Mouse (Mus musculus) intestine, postnatal 0 days (tissue): ENCODE measurements around the gene Gm12166. TPM values are rescaled to one million over a fixed set of nuclear protein-coding genes. Genes with fewer than 3 reads are reported as not detected.
"Not testable (repeated sequence)": the region's sequence is repeated elsewhere in the genome, so short reads cannot be mapped to it uniquely, and the experiment has no call there.

Experiments used
- ATAC-seq: fragments of 200-750 bp; cut with Nextera tagmentation; 2 replicates; pipeline ENCODE4 v1.8.0; 2017; ENCODE audit warnings: mild to moderate bottlenecking, moderate TSS enrichment, moderate library complexity
- H3K27ac ChIP-seq: fragments of 300-500 bp; sonication (generic); 2 replicates; pipeline ENCODE4 v1.5.1; 2014; ENCODE audit warnings: mild to moderate bottlenecking, low read depth, low read length, moderate library complexity
- H3K27me3 ChIP-seq: fragments of 300-500 bp; sonication (generic); replicated peaks from 2 replicates; pipeline ENCODE4 v1.6.1; 2014; ENCODE audit warnings: low read length, mixed read lengths; ENCODE audit not compliant: control insufficient read depth, insufficient read depth
- H3K36me3 ChIP-seq: fragments of 300-500 bp; sonication (generic); 2 replicates; pipeline ENCODE4 v1.6.1; 2014; ENCODE audit warnings: mild to moderate bottlenecking, moderate library complexity; ENCODE audit not compliant: control insufficient read depth, insufficient read depth
- H3K4me1 ChIP-seq: fragments of 300-500 bp; sonication (generic); replicated peaks from 2 replicates; pipeline ENCODE4 v1.6.1; 2014; ENCODE audit warnings: antibody characterized with exemption, low read length, mixed read lengths; ENCODE audit not compliant: control insufficient read depth, insufficient read depth
- H3K4me2 ChIP-seq: fragments of 300-500 bp; sonication (generic); replicated peaks from 2 replicates; pipeline ENCODE4 v1.6.1; 2014; ENCODE audit warnings: low read depth, mild to moderate bottlenecking, moderate library complexity
- H3K4me3 ChIP-seq: fragments of 300-500 bp; sonication (generic); 2 replicates; pipeline ENCODE4 v1.5.1; 2014; ENCODE audit warnings: low read depth, low read length
- H3K9ac ChIP-seq: fragments of 300-500 bp; sonication (generic); 2 replicates; pipeline ENCODE4 v1.6.1; 2014; ENCODE audit warnings: mild to moderate bottlenecking, low read depth, low read length
- H3K9me3 ChIP-seq: fragments of 300-500 bp; sonication (generic); 2 replicates; pipeline ENCODE4 v1.6.1; 2016; ENCODE audit warnings: mixed run types; ENCODE audit not compliant: control insufficient read depth
- CTCF ChIP-seq: sonication (generic); IDR thresholded peaks from 2 replicates; pipeline ENCODE4 v1.5.1; 2016; ENCODE audit warnings: low read depth, mild to moderate bottlenecking, control low read depth, antibody characterized with exemption, moderate library complexity
- WGBS: fragments of 180-500 bp; shearing (Covaris S2); extraction: QIAGEN DNeasy Blood & Tissue Kit; methylation state at CpG from one replicate; pipeline ENCODE4 v1.1.7; 2014; 5-methylcytosine and 5-hydroxymethylcytosine counted together
- polyA plus RNA-seq: library from polyadenylated mRNA; unstranded; fragments of >200 nt; fragmentation: Nextera tagmentation; extraction: Ambion mirVana; gene quantifications from 2 replicates; pipeline ENCODE4 v1.2.1, GENCODE M21; 2015

Gene Gm12166
- polyA plus RNA-seq = 9.5 and 10.2 TPM in 2 replicates

DNA sequence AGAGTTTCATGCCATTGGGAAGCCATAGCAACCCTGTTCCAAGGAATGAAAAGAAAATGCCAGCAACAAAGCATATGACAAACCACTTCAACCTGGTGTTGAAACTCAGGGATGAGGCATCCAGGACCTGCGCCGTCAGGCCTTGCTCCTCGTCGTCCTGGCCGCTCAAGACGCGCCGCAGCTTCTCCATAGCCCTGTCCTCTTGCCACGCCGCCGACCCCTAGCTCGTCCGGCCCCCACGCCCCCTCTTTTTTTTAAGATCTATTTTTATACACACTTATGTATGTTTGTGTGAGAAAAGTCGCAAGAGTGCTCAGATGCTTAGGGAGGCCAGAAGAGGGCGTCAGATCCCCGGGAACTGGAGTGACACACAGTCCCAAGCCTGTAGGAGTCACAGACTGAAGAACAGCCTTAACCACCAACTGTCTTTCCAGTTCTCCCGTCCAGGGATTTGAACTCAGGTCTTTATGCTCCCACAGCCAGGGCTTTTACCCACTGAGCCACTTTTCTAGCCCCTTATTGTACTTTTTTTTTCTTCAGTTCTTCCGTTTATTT lies at the start of gene Gm12166:
Gene Gm12166 (minus strand): TSS at position 217 of the 555 bp plus-strand sequence.
- peaks cover 18% of the 10 kb centered on the region for H3K27me3 ChIP-seq
- H3K36me3 ChIP-seq, H3K4me3 ChIP-seq, H3K4me2 ChIP-seq, H3K9ac ChIP-seq, H3K9me3 ChIP-seq, H3K4me1 ChIP-seq, H3K27ac ChIP-seq, ATAC-seq: not testable (repeated sequence)
- WGBS = 34% methylated on average over 19 of the region's 19 CpGs
- TF ChIP-seq CTCF = peak; percentile 75

DNA sequence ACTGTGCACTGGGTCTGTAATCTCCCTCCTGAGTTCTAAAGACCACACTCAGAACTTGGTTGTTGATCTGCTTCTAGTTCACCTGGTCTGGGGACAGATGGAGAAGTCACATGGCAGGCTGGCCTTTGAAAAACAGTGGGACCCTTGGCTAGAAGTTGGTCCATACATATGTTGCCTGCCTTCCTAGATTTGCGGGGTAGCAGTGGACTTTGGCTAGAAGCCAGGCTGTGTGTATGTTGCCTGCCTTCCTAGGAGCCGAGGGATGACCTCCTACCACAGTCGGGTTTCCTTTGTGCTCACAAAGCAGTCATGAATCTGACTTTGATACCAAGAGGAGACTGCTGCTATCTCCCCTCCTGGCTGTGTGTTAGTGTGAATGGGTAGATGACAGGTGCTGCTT lies 44.9 kb upstream of the Gm12166 start:
- TF ChIP-seq CTCF = no peak
- Histone ChIP-seq H3K27me3 (no peaks in the 10 kb centered on the region), H3K27ac (no peak overlapping the region), H3K9ac (no peak overlapping the region), H3K4me3 (no peak overlapping the region), H3K9me3 (no peaks in the 10 kb centered on the region), H3K4me1 (no peaks in the 10 kb centered on the region), H3K36me3 (0 out of 2 replicates have a peak, but pooled peaks cover 5% of the 10 kb centered on the region), H3K4me2 (no peak overlapping the region)
- WGBS = 78% methylated on average over 3 of the region's 3 CpGs
- no peak for ATAC-seq

DNA sequence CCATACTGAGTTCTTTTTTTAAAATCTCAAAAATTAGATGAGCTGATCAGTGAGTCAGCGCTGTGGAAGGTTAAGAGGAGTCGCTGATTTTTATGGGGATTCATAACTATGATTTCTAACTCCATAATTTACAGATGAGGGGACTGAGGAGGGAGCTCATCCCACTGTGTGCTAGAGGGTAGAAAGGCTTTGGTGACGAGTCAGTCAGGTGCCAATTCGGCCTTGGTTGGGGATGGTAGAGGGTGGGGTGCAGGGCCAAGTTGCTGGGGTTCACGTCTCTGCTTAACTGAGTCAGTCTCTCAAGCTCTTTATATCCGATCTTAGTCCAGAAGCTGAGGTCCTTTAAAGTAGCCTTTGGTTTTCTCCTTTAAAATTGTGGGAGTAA lies 44.1 kb upstream of the Gm12166 start:
- Histone ChIP-seq H3K4me1 (no peaks in the 10 kb centered on the region), H3K9ac (no peak overlapping the region), H3K27me3 (no peaks in the 10 kb centered on the region), H3K4me3 (no peak overlapping the region), H3K4me2 (no peak overlapping the region), H3K27ac (no peak overlapping the region), H3K9me3 (no peaks in the 10 kb centered on the region), H3K36me3 (0 out of 2 replicates have a peak, but pooled peaks cover 4% of the 10 kb centered on the region)
- no peak for ATAC-seq
- 90% methylated on average over 6 of the region's 6 CpGs for WGBS
- no peak for TF ChIP-seq CTCF

DNA sequence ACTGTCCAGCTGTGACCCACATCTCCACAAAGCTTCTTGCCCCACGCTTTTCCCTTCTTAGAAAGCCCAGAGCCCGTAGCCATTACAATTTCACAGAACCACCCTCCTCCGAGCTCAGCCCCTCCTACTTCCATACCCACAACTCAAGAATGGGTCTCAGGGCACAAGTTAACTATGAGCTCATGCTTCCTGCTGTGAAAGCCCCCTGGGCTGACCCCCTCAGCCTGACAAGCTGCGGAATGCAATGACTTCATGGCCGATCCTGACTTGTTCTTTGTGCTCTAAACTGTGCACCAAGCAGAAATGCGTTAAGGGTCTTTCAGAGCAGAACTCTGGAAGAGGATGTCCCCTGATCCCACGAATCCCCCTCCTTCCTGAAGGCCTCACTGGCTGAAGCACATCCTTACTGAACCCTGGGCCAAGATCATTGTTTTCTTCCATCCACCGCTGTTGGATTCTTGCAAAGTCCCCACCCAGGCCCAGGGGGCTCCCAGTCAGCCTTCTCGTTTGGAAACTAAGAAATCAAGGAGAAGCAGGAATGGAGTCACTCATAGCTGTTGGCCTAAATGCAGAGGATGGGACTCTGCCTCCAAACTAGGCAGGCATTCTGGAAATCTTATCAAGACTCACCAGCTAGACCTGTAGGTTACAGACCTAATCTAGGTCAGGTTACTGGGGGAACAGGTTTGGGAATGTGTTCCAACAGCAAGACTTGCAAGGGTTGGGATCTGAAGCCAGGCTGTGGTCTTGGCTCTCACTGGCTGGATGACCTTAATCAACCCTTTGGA lies 43.5 kb upstream of the Gm12166 start:
- no peak for ATAC-seq

DNA sequence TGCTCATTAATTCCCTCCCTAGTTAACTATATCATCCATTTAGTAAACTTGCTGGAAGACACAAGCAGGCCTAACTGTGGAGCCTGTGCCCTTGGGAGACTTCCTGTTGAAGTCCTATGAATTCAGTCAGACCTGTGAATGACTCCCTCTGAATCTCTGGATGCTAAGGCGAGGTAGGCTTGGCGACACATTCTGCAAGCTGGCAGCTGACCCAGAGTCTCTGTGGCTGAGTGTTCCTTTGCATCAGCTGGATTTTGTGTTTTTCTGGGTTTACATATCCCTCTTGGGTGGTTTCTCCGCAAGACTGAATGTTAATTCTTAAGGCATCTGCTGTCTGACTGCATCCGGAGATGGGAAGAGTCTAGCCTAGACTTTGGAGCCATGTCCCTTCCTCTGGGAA lies 40.0 kb upstream of the Gm12166 start:
- Histone ChIP-seq H3K36me3 (no peaks in the 10 kb centered on the region), H3K4me1 (no peaks in the 10 kb centered on the region; the same call in none of the 2 replicates), H3K27me3 (no peaks in the 10 kb centered on the region), H3K9ac (no peak overlapping the region), H3K4me2 (no peak overlapping the region), H3K9me3 (no peaks in the 10 kb centered on the region), H3K27ac (no peak overlapping the region), H3K4me3 (no peak overlapping the region)
- no peak for TF ChIP-seq CTCF
- no peak for ATAC-seq
- 68% methylated on average over 4 of the region's 4 CpGs for WGBS

More for the DNA sequence above, 43.5 kb upstream of the Gm12166 start:
- no peaks in the 10 kb centered on the region for H3K27me3 ChIP-seq
- H3K9ac ChIP-seq = no peak overlapping the region
- no peak overlapping the region for H3K4me2 ChIP-seq
- WGBS = 70% methylated on average over 9 of the region's 9 CpGs
- no peak for TF ChIP-seq CTCF
- no peak overlapping the region; the same call in 1 of the 2 replicates for H3K27ac ChIP-seq
- H3K4me3 ChIP-seq = no peak overlapping the region
- H3K36me3 ChIP-seq = 0 out of 2 replicates have a peak, but pooled peaks cover 4% of the 10 kb centered on the region
- no peaks in the 10 kb centered on the region for H3K4me1 ChIP-seq
- H3K9me3 ChIP-seq = no peaks in the 10 kb centered on the region

DNA sequence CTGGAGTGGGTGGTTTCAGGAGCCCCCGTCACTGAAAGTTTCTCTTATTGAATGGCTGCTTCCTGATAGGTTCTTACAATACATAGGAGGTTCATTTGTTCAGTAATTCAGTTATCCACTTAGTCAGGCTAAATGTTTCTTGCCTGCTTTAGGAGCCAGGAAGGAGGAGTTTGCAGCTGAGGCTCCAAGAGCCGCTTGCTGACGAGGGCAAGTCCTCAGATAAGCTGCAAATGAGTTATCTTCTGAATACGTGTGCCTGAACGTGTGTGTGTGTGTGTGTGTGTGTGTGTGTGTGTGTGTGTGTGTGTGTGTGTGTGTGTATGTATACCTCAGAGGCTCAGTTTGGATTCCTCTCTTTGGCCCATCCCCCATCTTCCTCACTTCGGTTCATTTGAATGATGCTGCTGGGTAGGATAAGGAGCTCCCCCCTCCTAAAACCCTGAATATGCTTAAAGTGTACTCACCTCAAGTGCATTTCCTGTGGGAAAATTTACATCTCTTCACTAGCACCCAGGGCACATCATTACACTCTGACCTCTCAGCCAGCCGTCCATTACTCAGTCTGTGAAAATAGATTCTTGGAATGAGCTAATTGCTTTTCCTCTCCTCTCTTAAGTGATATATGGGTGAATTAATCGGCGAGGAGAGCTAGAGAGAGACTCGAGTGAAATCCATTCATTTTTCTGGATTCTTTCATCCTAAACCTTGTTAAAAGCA lies 39.0 kb upstream of the Gm12166 start:
- H3K36me3 ChIP-seq = no peaks in the 10 kb centered on the region
- no peak for TF ChIP-seq CTCF
- H3K4me1 ChIP-seq = no peaks in the 10 kb centered on the region; the same call in none of the 2 replicates
- H3K27ac ChIP-seq = no peak overlapping the region
- no peak overlapping the region for H3K4me2 ChIP-seq
- no peaks in the 10 kb centered on the region for H3K9me3 ChIP-seq
- WGBS = 51% methylated on average over 10 of the region's 10 CpGs
- ATAC-seq = no peak
- no peaks in the 10 kb centered on the region for H3K27me3 ChIP-seq
- no peak overlapping the region for H3K9ac ChIP-seq
- no peak overlapping the region for H3K4me3 ChIP-seq
